Mouse (Mus musculus) thymus, adult 2 months (tissue): ENCODE results near the gene Pdgfra.

Experiments
- CTCF ChIP-seq: fragments of 200-500 bp; IDR thresholded peaks from 2 replicates; pipeline ENCODE4 v1.5.1; 2012; ENCODE audit warnings: mild to moderate bottlenecking, control low read depth, low read length, moderate library complexity, borderline replicate concordance; ENCODE audit not compliant: control insufficient read depth, poor library complexity, insufficient read depth; ENCODE audit errors: extremely low read depth
- POLR2A ChIP-seq: fragments of 200-500 bp; IDR thresholded peaks from 2 replicates; pipeline ENCODE4 v1.6.1; 2012; ENCODE audit warnings: mild to moderate bottlenecking, low read length, control low read depth, moderate library complexity; ENCODE audit not compliant: control insufficient read depth, poor library complexity, insufficient read depth; ENCODE audit errors: extremely low read depth

DNA sequence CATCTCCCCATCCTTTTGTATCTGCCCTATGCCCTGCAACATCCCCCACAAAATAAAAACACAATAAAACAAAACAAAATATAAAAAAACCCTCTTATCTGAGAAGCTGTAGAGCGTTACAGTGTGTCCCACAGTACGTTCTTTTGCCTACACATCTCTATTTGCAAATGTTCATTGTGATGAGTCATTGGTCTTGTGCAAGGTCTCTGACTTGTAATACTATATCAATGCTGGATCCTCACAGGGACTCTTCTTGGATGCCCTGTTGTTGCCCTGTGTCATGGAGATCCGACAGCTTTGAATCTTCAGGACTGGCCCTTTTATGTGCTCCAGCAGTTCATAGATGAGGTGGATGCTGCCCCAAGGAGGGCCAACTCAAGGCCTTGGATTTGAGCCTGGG is 55.8 kb downstream of the Pdgfra start:
- TF ChIP-seq POLR2A (no peak), CTCF (no peak)
